Mouse (Mus musculus) testis, adult 2 months (tissue): ENCODE results near the gene Gm45785.

Experiments
- CTCF ChIP-seq: fragments of 200-500 bp; IDR thresholded peaks from 2 replicates; pipeline ENCODE4 v1.5.1; 2012; ENCODE audit warnings: low read depth, mild to moderate bottlenecking, inconsistent platforms, low read length, moderate library complexity; ENCODE audit not compliant: control insufficient read depth, insufficient read depth, insufficient replicate concordance
- POLR2A ChIP-seq: fragments of 200-500 bp; IDR thresholded peaks from 2 replicates; pipeline ENCODE4 v1.6.1; 2012; ENCODE audit warnings: low read depth, mild to moderate bottlenecking, inconsistent platforms, low read length, moderate library complexity; ENCODE audit not compliant: control insufficient read depth

DNA sequence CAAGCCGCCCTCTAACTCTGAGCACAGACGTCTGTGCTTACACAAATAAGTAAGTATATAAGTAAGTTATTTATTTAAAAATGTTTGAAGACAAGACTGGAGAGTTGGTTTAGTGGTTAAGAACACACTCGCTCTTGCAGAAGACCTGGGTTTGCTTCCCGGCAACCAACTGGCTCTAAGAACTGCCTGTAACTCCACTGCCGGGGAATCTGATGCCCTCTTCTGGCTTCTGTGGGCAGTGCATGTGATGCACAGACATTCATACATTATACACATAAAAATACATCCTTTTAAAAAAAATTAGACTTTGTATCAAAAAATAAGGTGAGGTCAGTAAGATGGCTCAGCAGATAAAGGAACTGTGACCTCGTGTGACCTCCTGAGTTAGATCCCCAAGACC lies 45.6 kb downstream of the Gm45785 start:
- TF ChIP-seq CTCF (0 out of 2 replicates have a peak, but pooled peaks have one; percentile 4), POLR2A (no peak)
